Mouse (Mus musculus) megakaryocyte, embryonic 14.5 days (primary cell): ENCODE measurements around the gene Tnfrsf13b. TPM values are rescaled to one million over a fixed set of nuclear protein-coding genes. Genes with fewer than 3 reads are reported as not detected.
"Not testable (repeated sequence)": the region's sequence is repeated elsewhere in the genome, so short reads cannot be mapped to it uniquely, and the experiment has no call there.

Source experiments
- H3K27me3 ChIP-seq: replicated peaks from 2 replicates; pipeline ENCODE3; 2012; ENCODE audit warnings: inconsistent platforms
- H3K36me3 ChIP-seq: replicated peaks from 2 replicates; pipeline ENCODE3; 2012; ENCODE audit warnings: low read length, inconsistent platforms, mixed read lengths
- H3K4me1 ChIP-seq: 2 replicates; pipeline ENCODE4 v1.6.1; 2012; ENCODE audit warnings: inconsistent platforms
- H3K4me3 ChIP-seq: replicated peaks from 2 replicates; pipeline ENCODE3; 2012; ENCODE audit warnings: moderate library complexity, mild to moderate bottlenecking, inconsistent platforms
- H3K9me3 ChIP-seq: 2 replicates; pipeline ENCODE4 v1.6.1; 2012; ENCODE audit warnings: inconsistent platforms
- FLI1 ChIP-seq: IDR thresholded peaks from 2 replicates; pipeline ENCODE4 v1.6.1; 2012; ENCODE audit warnings: low read length, inconsistent platforms, mixed read lengths
- GATA1 ChIP-seq: IDR thresholded peaks from 3 replicates; pipeline ENCODE4 v1.6.1; 2012; ENCODE audit warnings: mixed read lengths, low read length, inconsistent platforms, borderline replicate concordance
- polyA plus RNA-seq: library from polyadenylated mRNA; stranded (reverse); fragments of >175 nt; gene quantifications from 2 replicates; pipeline ENCODE4 v1.2.3, GENCODE M21; 2012; ENCODE audit warnings: low replicate concordance; ENCODE audit not compliant: insufficient read depth

Gene Tnfrsf13b
- polyA plus RNA-seq, 1 experiment, result 47.0 TPM

- Histone ChIP-seq H3K9me3 (peaks cover 10% of the 10 kb centered on the region; the same call in 1 of the 2 replicates), H3K4me3 (no peak overlapping the region), H3K36me3 (no peaks in the 10 kb centered on the region), H3K27me3 (peaks cover 14% of the 10 kb centered on the region), H3K4me1 (peaks cover 5% of the 10 kb centered on the region; the same call in 1 of the 2 replicates)
- TF ChIP-seq FLI1 (no peak), GATA1 (no peak)
Measured at GRCm38 (mm10) chr11:61183820-61184219, 57.3 kb downstream of the Tnfrsf13b start.

DNA sequence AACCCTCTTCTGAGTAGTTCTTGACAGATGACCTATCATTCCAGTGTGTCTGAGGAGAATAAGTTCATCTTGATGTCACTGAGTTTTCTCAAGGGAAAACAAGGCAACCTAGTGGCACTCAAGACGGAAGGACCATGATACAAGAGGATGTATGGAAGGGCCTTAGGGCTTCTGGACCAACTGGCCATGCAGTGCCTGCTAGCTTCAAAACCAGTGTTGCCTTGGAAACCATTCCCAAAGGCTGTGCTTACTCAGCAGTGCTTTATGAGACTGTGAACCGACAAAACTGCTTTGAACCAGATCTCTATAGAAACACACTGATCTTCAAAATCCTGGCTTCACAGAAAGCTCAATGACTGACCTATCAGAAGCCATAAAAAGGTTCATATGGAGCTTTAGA is 64.2 kb downstream of the Tnfrsf13b start:
- Histone ChIP-seq H3K36me3 (no peaks in the 10 kb centered on the region), H3K4me1 (peaks cover 6% of the 10 kb centered on the region; the same call in 1 of the 2 replicates), H3K9me3 (peaks cover 6% of the 10 kb centered on the region; the same call in 1 of the 2 replicates), H3K4me3 (no peak overlapping the region), H3K27me3 (peaks cover 37% of the 10 kb centered on the region)
- no peak for TF ChIP-seq GATA1
- no peak for TF ChIP-seq FLI1

DNA sequence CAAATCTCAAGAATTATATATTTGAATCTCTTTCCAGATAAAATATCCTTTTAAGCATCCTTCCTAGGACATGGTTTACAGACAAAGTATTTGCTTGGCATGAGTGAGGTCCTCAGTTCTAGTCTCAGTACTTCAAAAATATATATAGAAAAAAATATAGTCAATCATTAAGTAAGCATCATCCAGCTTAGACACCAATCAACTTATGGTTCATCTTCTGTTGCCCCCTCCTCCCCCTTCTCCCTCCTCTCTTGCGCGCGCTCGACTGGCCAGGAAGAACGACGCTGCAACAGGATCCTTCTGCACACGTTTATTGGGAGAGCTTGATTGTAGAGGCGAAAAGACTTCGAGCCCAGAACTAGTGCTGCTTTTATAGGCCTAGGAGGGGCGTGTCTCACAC is 65.6 kb downstream of the Tnfrsf13b start:
- not testable (repeated sequence) for H3K36me3 ChIP-seq, H3K4me1 ChIP-seq, H3K9me3 ChIP-seq, H3K4me3 ChIP-seq
- peaks cover 37% of the 10 kb centered on the region for H3K27me3 ChIP-seq

DNA sequence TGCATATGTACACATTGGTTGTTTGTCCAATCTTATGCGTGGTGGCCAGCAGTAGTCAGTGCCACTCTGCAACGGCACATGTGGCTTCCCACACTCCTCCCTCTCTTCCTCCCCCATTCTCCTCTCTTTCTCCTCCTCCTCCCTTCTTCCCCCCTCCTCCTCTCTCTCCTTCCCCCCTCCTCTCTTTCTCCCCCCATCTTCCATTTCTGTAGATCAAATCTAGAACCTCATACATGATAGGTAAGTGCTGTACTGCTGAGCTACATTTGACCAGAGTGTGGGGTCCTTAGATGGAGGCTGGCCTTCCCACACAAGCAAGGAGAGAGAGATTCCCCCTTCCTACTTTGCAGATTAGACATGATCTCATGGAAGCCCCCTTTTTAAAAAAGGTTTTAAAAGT is 66.2 kb downstream of the Tnfrsf13b start:
- no peak overlapping the region for H3K4me3 ChIP-seq
- H3K4me1 ChIP-seq, result peaks cover 6% of the 10 kb centered on the region; the same call in 1 of the 2 replicates
- no peaks in the 10 kb centered on the region for H3K36me3 ChIP-seq
- peaks cover 41% of the 10 kb centered on the region for H3K27me3 ChIP-seq
- no peak for TF ChIP-seq GATA1
- peaks cover 3% of the 10 kb centered on the region; the same call in 1 of the 2 replicates for H3K9me3 ChIP-seq

DNA sequence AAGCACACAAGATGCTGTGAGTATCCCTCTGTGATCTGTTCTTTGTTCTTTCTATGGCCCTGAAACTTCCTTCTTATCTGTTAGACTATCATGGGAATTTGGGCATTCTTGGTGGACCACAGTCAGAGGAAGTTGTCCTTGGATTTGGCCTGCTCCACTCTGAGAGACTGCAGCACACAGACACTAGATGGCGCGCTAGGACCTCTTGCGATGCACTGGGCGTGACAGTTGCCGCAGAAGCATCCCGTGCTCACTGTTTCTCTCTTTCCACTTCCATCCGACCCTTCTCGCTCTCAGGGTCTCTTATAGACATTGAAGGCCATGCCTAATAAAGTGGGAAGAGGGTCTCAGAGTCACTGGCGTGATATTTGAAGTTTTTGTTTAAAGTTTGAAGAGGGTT is 66.8 kb downstream of the Tnfrsf13b start:
- TF ChIP-seq GATA1 (no peak), FLI1 (no peak)
- Histone ChIP-seq H3K9me3 (peaks cover 3% of the 10 kb centered on the region; the same call in 1 of the 2 replicates), H3K4me3 (no peak overlapping the region), H3K36me3 (no peaks in the 10 kb centered on the region), H3K27me3 (peaks cover 36% of the 10 kb centered on the region), H3K4me1 (peaks cover 9% of the 10 kb centered on the region)

- H3K9me3 ChIP-seq, result no peaks in the 10 kb centered on the region
- H3K36me3 ChIP-seq, result no peaks in the 10 kb centered on the region
- H3K4me1 ChIP-seq, result peaks cover 19% of the 10 kb centered on the region
- no peak overlapping the region for H3K4me3 ChIP-seq
- TF ChIP-seq GATA1 (no peak), FLI1 (no peak)
- H3K27me3 ChIP-seq, result peaks cover 40% of the 10 kb centered on the region
Measured at GRCm38 (mm10) chr11:61196616-61197353, 70.2 kb downstream of the Tnfrsf13b start.

GRCm38 (mm10) chr11:61197935-61198334 is 71.4 kb downstream of the Tnfrsf13b start:
- Histone ChIP-seq H3K4me3 (no peak overlapping the region), H3K27me3 (peaks cover 50% of the 10 kb centered on the region), H3K9me3 (no peaks in the 10 kb centered on the region), H3K4me1 (peaks cover 23% of the 10 kb centered on the region), H3K36me3 (no peaks in the 10 kb centered on the region)
- TF ChIP-seq GATA1, result no peak
- no peak for TF ChIP-seq FLI1

Other genes with a start within 250 kb of the Tnfrsf13b start
- gene Tmem11, start 247.5 kb upstream of the Tnfrsf13b start, polyA plus RNA-seq, result 9.2 and 13.5 TPM in 2 replicates
- gene Natd1, start 212.0 kb upstream of the Tnfrsf13b start, polyA plus RNA-seq, result 2.5 and 7.8 TPM in 2 replicates
- gene Map2k3, start 194.7 kb upstream of the Tnfrsf13b start, polyA plus RNA-seq, result 158 and 191 TPM in 2 replicates
- gene Kcnj12, start 104.2 kb upstream of the Tnfrsf13b start, polyA plus RNA-seq, result not detected in 2 replicates
- 6.4 and 11.4 TPM in 2 replicates for gene Usp22, start 48.3 kb downstream of the Tnfrsf13b start, polyA plus RNA-seq
- 0.35 TPM in 1 of 2 replicates, not detected in the other for gene Aldh3a1, start 80.8 kb downstream of the Tnfrsf13b start, polyA plus RNA-seq
- gene Aldh3a2, start 140.7 kb downstream of the Tnfrsf13b start, polyA plus RNA-seq, result 4.0 TPM in 1 of 2 replicates, not detected in the other
- not detected in 2 replicates for gene Slc47a2, start 216.1 kb downstream of the Tnfrsf13b start, polyA plus RNA-seq